Mouse (Mus musculus): ENCODE measurements around the gene Oprl1.

The Oprl1 gene

DNA sequence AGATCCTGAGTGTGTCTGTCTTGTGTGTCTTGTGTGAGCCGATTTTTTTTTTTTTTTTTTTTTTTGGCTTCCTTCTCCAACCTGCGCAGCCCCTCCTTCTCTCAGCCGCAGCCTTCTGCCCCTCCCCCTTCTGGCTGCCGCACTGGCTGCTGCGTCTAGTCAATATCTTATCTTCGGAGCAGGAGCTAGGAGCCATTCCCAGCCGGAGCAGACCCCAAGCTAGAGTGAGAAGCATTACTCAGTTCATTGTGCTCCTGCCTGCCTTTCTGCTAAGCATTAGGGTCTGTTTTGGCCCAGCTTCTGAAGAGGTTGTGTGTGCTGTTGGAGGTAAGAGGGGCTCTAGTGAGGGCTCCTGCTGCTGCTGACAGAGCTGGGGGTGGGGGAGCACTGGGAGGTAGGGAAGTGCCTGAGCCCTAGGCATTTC is at the start of gene Oprl1:
Gene Oprl1, plus strand, starts transcription at position 114 of the 424 bp plus-strand sequence.
- peak in 1 of 2 experiments; percentile 48 for DNase-seq (ENCODE audit: low spot score in 2 of 2)

DNA sequence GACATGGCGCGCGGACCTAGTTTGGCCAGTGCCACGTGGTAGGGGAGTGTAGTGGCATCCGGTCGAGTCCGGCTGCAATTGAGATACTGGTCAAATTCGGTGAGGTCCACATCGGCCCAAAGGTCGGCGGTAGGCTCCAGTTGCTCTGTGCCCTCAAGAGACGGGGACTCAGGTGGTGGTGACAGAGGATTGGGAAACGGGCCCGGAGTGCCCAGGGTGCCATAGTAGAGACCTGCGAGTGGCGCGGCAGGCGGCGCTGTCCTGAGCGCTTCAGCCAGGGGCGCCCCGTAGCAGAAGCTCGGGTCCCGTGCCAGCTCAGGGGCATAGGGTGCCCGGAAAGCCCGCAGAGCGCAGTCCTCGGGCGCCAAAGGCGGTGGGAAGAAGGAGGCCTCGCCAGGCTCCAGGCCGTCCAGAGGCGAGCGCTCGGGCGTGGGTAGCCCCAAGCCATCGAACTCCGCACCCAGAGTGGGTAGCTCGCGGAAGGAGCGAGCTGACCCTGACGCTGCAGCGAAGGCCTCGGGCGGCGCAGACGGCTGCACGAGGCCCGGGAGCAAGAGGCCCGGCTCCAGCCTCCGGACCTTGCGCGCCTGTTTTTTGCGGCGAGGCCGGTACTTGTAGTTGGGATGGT is 44.4 kb upstream of the Oprl1 start:
- no peak for DNase-seq (ENCODE audit: low spot score in 2 of 2)

DNA sequence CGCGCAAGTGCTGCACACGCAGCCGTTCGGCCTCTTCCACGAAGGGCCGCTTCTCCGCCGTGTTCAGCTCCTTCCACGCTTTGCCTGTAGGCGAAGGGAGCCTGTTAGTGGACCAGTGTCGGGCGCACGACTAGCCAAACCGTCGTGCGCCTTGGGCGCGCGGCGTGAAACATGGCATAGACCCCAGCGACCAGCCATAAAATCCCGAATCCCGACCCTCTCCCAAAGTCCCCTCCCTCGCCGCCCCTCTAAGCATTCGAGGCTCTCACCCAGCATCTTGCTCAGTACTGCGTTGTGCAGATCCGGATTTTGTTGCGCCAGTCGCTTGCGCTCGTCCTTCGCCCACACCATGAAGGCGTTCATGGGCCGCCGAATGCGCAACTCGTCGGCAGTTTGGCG is 43.9 kb upstream of the Oprl1 start:
- DNase-seq (ENCODE audit: low spot score in 2 of 2) = no peak

DNA sequence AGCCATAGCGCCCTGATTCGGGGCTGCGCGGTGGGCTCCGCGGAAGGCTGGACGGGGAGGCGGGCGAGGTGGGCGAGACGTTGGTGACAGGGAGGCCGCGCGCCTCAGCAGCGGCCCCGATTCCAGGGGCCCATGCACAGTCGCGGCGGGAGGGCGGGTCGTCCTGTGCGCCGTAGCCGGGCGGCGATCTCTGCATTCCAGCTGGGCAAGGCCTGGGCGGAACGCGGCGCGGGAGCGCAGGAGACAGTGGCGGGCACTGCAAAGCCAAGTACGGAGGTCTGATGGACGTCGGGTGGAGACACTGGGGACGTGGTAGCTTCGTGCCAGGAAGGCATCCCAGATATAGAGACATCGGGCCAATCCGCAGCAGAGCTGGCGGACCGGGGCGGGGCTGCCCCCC is 43.5 kb upstream of the Oprl1 start, which contains the start of gene Sox18:
Gene Sox18, minus strand, starts transcription at position 315 of the 400 bp plus-strand sequence.
- no peak for DNase-seq (ENCODE audit: low spot score in 2 of 2)

DNA sequence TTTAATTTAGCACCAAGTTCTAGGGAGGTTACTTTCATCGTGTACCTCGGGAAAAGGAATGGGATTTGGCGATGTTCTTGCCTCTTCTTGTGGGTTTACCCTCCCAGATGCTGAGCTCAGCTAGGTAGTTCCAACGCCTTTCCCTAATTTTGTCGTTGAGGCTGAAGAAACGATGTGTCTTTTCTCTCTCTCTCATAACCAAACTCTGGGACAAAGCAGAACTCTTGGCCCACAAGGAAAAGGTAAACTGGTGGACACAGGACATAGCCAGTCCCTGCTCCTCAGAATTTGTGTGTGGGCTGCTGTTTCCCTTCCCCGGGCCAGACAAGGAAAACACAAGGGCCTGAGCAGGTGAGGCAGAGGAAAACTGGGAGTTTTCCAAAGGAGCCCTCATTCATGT is 42.8 kb upstream of the Oprl1 start:
- no peak for DNase-seq (ENCODE audit: low spot score in 2 of 2)

DNA sequence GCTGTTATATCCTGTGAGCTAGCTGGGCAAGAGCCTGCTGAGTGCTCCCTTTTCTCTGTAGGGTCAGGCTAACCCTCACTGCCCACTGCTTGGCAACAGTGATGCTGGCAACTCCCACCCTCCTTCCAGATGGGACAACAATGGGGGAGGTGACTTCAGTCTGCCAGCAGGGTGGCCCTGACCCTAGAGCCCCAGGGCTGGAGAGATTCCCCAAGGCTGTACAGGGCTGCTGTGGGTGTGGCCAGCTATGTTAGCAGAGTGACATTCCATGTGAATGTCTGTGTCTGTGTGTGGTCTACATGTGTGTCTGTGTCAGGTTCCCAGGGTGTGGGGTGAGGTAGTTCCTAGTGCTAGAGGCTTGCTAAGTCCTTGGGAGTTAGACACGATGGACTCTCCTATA is 41.3 kb upstream of the Oprl1 start:
- no peak for DNase-seq (ENCODE audit: low spot score in 2 of 2)

DNA sequence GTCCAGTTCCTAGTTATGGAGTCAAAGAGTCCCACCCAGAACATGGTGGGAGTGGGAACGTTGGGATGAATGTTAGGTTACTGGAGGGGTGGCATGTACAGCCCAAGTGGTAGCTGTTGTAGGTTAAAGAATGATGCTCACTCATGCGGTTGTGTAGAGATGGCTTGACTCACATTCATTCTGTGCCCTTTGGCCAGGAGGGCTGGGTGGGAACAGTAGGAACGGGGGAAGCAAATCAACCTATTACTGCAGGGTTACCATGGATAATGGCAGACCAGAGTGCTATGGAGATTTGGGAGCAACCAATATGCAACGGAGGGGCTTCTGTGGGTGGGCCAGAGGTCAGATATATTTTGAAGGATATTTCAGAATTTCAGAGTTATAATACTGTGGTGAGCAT is 39.9 kb upstream of the Oprl1 start:
- DNase-seq (ENCODE audit: low spot score in 2 of 2) = no peak

DNA sequence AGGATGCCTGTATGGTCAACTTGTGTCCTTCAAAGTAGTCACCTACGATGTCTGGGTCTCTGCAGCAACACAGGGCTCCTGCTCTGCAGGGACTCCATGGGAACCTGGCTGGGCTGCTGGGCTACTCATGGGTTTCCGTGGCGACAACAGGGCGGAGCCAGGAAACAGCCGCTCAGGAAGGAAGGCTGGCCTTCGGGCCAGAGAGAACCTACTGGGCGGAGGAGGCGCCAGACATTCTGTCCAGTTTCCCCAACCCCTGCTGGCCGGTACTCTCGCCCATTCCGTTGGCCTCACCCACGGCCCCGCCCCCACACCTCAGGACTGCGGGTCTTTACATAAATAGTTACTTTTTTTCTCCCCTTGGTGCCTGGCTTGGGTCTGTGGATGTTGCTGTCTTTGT is 39.4 kb upstream of the Oprl1 start:
- no peak for DNase-seq (ENCODE audit: low spot score in 2 of 2)

DNA sequence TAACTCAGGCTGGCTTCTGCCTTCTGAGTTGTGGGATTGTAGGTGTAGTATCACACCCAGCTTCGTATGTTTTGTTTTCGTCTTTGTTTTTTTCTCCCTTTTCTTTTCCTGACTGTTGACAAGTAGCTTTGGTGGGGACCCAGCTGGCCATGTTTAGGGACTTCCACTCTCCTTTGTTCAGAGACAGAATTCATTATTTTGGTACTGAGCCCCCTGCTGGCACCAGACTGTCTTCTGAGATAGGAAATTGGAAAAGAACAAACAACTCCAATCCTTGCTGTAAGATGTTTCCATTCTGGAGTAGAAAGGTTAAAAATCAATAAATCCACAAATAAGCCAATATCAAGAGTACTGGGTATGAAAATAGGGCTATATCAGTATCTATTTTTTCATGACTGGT is 38.4 kb upstream of the Oprl1 start:
- no peak for DNase-seq (ENCODE audit: low spot score in 2 of 2)

DNA sequence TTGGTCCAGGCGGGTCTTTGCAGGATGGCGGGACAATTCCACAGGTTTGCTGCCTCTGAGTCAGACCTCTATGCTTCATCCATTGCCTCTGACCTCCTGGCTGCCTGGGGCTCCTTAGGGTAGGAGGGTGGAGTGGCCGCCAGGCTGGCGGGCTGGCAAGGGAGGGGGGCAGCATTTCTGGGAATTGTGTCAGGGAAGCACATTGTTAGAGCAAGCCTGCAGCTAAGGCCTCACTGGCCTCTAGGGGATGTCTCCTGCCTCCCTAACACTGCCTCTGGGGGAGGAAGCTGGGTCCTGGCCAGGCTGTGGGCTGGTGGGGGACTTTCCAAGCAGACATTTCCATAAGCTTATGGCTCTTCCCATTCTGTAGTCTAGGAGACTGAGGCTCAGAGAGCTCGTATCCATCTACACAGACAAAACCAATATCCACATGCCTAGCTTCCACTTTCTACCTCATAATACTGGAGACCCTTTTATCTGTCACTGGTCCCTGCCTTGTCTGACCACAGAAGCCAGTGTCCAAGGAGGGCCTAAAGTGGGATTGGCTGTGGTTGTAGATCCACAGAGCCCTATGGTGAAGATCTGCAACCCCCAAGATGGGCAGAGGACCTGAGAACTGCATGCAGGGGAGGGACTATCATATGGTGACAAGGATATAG is 37.6 kb upstream of the Oprl1 start:
- no peak for DNase-seq (ENCODE audit: low spot score in 2 of 2)

DNA sequence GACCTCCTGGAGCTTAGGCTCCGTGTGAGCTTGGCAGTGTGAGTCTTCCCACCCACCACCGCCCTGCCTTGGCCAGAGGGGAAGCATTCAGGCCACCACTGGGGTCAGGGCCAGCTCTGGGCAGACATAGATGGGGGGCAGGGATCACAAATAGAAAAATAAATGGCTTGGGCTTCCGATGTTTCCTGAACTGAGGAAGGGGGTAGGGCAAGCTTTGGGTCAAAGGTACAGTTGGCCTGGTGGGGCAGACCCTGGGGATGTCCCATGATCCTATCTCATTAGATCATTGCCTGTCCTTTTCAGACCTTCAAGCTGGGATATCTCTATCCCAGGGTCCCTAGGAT is 37.1 kb upstream of the Oprl1 start:
- DNase-seq (ENCODE audit: low spot score in 2 of 2) = no peak

DNA sequence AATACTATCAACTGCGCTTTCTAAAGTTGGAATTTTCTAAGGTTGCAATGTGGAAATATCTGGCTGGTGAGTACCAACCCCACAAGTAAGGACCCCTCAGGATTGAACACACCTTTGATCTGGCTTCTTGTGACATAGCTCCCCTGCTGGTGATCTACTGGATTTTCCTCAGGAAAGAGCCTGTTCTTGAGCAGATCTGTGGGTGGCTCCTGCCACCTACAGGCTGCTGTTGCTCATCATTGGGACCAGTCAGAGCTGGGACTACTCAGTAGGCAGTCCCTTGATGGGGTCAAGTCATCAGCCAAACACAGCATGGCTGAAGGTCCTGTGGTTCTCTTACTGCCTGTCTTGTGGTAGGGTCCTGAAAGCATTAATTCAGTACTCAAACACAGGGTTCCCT is 36.0 kb upstream of the Oprl1 start:
- peak; percentile 60 to 68 for DNase-seq (ENCODE audit: low spot score in 2 of 2)

DNA sequence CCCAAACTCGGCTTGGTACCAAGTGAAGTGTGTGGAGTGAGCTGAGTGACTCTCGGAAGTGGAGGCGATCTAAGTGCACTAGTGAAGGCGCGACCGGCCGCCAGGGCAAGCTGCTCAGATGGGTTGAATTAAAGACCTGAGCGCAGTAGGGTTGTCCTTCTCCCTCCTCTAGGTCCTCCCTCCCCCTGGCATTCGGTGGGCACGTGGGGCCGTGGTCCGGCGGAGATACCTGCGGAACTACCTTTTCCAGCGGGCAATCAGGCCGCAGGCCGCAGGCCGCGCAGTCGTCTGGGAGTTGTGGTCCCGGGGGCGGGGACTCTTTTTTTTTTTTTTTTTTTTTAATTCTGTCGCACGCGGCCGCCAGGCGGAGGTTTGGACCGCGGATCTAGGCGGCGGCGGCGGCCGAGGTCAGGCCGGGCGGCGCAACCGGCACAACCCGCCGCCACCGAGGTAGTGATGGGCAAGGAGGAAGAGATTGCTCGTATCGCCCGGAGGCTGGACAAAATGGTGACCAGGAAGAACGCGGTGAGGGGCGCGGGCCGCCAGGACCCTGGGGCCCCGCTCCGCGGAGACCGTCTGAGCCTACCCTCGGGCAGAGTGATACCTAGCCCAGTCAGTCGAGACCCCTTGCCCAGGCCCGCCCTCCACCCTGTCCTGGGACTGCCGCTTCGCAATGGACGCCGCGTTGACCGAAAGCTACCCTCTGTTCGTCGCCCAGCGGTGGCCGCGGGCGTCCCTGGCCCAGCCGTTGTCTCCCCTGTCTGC is 34.7 kb upstream of the Oprl1 start, which contains the start of gene Tcea2:
Gene Tcea2, plus strand, starts transcription at position 360 of the 765 bp plus-strand sequence.
- peak; percentile 48 to 59 for DNase-seq (ENCODE audit: low spot score in 2 of 2)

DNA sequence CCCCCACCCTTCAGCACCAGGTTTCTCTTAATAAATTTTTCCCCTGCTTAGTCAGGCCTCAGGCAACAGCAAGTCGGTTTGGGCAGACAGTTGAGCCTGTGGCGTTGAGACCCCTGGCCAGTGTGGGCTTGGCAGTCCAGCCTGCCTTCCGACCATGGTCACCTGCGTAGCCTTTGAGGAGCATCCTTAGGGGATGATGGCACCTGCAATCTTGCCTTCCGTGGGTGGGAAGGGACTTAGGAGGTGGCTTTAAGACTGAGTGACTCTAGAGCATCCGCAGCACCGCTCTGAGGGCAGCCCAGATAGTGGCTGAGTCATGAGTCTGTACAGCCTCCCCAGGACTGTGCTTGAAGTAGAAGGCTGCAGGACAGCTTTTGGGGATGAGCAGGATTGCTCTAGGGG is 34.1 kb upstream of the Oprl1 start:
- DNase-seq (ENCODE audit: low spot score in 2 of 2) = no peak

DNA sequence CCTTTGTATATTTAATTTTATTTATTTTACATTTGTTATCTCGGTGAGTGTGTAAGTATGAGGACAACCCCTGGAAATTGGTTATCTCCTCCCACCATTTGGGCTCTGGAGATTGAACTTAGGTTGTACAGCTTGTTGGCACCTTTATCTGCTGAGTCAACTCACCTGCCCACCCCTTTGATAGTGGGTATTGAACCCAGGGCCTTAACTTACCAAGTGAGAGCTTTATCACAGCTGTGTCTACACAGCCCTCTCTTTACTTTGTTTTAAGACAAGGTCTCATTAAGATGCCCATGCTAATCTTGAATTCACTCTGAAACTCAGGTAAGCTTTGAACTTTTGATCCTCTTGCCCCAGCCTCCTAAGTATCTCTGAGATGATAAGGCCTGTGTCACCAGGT is 32.8 kb upstream of the Oprl1 start:
- DNase-seq (ENCODE audit: low spot score in 2 of 2) = no peak

DNA sequence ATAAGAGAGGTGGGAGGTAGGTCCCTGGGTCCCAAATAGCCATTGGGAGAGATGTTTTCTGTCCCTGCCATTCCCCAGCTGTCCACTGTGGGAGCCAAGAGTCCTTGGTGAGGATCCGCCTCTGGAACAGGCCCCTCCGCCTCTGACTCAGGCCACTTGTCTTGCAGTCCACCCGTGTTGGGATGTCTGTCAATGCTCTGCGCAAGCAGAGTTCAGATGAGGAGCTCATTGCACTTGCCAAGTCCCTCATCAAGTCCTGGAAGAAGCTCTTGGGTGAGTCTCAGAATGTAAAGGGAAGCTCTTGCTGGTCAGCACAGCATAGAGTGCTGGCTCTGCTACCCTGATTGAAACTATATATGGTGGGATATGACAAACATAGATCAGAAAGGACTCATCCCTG is 31.4 kb upstream of the Oprl1 start:
- DNase-seq (ENCODE audit: low spot score in 2 of 2) = no peak

DNA sequence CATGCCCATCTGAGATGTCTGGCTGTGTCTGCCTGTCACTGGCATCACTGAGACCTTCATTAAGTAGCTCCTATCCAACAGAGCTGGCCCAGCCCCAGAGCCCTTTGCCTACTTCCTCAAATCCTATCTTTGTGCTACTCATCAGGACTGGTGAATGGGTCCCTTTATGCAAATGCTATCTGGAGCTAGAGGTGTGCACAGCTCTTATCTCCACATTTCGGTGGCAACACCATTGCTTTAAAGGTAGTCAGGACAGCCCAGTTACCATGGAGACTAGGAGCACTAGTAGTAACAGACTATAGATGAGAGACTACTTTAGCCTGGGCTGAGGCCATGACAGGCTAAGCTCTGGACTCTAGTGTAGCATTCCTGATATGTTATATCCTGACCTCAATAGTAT is 30.1 kb upstream of the Oprl1 start:
- no peak for DNase-seq (ENCODE audit: low spot score in 2 of 2)

DNA sequence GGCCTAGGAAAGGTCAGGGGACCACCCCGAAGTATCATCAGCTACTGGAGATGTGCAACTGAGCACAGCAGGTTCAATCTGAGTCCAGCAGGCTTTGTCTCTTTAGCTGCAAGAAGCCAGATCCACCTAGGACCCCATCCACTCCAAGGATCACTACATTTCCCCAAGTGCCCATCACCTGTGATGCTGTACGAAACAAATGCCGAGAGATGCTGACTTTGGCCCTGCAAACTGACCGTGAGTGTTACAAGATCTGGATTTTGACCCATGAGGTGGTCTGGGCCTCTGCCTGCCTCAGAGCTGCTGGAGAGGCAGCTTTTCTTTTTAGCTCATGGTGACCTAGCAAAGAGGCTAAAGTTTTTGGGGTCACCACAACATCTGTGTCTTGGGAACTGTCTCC is 29.1 kb upstream of the Oprl1 start:
- DNase-seq (ENCODE audit: low spot score in 2 of 2) = no peak

DNA sequence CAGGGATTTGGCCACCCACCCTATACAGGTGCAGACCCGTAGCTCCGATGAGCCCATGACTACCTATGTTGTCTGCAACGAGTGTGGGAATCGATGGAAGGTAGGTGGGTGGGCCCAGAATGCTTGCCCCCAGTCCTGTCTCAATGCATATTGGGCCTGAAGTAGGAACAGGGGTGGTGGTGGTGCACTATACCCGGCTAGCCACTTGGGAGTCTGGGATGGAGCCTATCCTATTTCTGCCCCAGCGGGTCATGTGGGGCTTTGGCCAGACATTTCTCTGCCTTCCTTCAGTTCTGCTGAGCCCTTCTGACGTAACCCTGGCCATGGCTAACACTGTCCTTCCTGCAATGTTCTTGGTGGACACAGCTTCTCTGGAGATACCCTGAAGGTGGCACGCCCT is 27.2 kb upstream of the Oprl1 start:
- no peak for DNase-seq (ENCODE audit: low spot score in 2 of 2)

DNA sequence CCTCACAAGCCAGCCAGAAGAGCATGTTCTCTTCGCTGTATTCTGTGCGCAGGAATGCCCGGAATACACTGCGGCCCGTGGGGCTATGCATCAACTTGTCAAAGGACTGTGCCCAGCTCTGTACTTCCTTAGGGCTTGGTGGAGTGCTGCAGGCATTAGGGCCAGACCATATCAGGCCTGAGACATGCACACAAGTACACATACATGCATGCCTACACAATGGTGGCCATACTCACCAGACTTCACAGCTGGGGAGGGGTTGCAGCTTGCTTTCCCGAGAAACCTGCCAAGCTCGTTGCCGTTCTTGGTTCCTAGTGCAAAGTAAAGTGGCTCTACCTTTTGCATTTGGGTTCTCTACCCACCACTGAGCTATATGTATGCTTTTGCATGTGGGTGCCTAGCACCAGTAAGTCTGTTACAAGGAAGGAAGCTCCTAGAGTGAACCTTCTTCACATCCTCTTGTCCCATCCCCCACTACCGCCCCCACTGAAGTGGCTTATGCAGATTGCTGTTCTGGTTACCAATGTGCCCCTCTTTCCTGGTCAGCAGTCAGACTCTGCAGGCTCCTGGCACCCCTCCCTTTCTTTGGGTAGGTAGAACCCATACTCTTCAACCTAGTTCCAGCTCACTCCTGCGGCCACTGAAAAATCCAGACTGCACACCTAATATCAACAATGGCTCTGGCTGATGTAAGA is 25.2 kb upstream of the Oprl1 start:
- no peak for DNase-seq (ENCODE audit: low spot score in 2 of 2)

DNA sequence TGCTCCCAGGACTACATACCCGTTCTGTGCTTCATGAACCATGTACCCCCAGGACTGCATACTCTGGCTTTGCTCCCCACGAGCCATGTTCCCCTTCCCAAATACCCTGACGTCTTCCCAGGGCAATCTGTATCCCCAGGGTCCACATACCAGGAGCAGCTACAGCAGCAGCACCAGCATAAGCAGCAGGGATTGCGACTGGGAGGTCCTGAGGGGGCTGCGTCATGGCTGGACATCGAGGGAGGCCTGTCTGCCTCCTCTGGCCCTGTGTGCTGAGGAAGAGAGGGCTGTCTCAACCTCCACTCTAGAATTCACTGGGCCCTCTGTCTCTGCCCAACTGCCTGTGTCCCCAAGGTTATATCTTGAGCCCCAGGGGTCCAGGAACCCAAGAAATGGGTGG is 23.7 kb upstream of the Oprl1 start:
- no peak for DNase-seq (ENCODE audit: low spot score in 2 of 2)

DNA sequence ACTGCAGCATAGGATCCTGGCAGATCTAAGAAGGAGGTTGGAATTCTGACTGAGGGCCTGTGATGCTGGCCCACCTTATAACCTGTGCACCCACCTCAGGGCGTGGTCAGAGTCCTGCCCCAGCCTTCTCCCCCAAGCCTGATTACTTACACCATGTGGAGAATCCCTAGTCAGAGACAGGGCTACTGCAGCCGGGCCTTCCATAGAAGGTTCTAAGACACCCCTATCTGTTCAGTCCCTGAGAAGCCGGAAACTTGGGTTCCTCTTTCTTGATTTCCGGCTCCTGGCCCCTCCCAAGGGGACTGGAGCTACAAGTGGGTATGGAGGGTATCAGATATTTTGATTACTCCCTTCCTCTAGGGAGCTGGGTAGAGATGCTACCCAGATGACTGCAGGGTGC is 23.2 kb upstream of the Oprl1 start:
- DNase-seq (ENCODE audit: low spot score in 2 of 2) = no peak

Data from frontal cortex, postnatal 25 days (tissue).